Mouse (Mus musculus): ENCODE data around the gene 1700049E17Rik2. TPM values are rescaled to one million over a fixed set of nuclear protein-coding genes. Genes with fewer than 3 reads are reported as not detected.
"Not testable (repeated sequence)": the region's sequence is repeated elsewhere in the genome, so short reads cannot be mapped to it uniquely, and the experiment has no call there.

1700049E17Rik2 gene
- polyA plus RNA-seq (2012; rRNA removed) (not detected in 2 replicates), polyA plus RNA-seq (2014; fragmentation: Nextera tagmentation; extraction: Ambion mirVana) (not detected in 2 replicates)

- not testable (repeated sequence) for H3K27me3 ChIP-seq (ENCODE audit: control insufficient read depth, insufficient read depth, low read length); H3K9ac ChIP-seq (replicated peaks); H3K9me3 ChIP-seq (ENCODE audit: control insufficient read depth, low read length); DNase-seq (ENCODE audit: low read depth in 3 of 3, low spot score in 3 of 3); H3K4me1 ChIP-seq (replicated peaks; ENCODE audit: control insufficient read depth in 2 of 2, insufficient read depth in 2 of 2, low read length in 1 of 2); H3K36me3 ChIP-seq (replicated peaks; ENCODE audit: control insufficient read depth, insufficient read depth, low read depth); H3K4me2 ChIP-seq (ENCODE audit: low read depth); H3K4me3 ChIP-seq (ENCODE audit: insufficient read depth in 1 of 2, low read depth in 2 of 2, low read length in 2 of 2); ATAC-seq (ENCODE audit: insufficient read depth); H3K27ac ChIP-seq
- no CpG with 5 or more reads among the region's 1 CpGs for WGBS (ENCODE audit: insufficient replicate concordance)
Observed at GRCm38 (mm10) chr14:41572911-41573310, at the start of gene 1700049E17Rik2. Gene 1700049E17Rik2 (plus strand): TSS chr14:41573211.

- H3K4me3 ChIP-seq (ENCODE audit: insufficient read depth in 1 of 2, low read depth in 2 of 2, low read length in 2 of 2); H3K4me1 ChIP-seq (replicated peaks; ENCODE audit: control insufficient read depth in 2 of 2, insufficient read depth in 2 of 2, low read length in 1 of 2); DNase-seq (ENCODE audit: low read depth in 3 of 3, low spot score in 3 of 3); H3K9me3 ChIP-seq (ENCODE audit: control insufficient read depth, low read length); H3K9ac ChIP-seq (replicated peaks); H3K36me3 ChIP-seq (replicated peaks; ENCODE audit: control insufficient read depth, insufficient read depth, low read depth); H3K4me2 ChIP-seq (ENCODE audit: low read depth); ATAC-seq (ENCODE audit: insufficient read depth); H3K27me3 ChIP-seq (ENCODE audit: control insufficient read depth, insufficient read depth, low read length); H3K27ac ChIP-seq: not testable (repeated sequence)
- WGBS (ENCODE audit: insufficient replicate concordance), result 47% methylated on average over 1 of the region's 1 CpGs
Observed at GRCm38 (mm10) chr14:41524695-41525094, 48.3 kb upstream of the 1700049E17Rik2 start.

- H3K9ac ChIP-seq (replicated peaks); H3K27me3 ChIP-seq (ENCODE audit: control insufficient read depth, insufficient read depth, low read length); H3K36me3 ChIP-seq (replicated peaks; ENCODE audit: control insufficient read depth, insufficient read depth, low read depth); H3K4me1 ChIP-seq (replicated peaks; ENCODE audit: control insufficient read depth in 2 of 2, insufficient read depth in 2 of 2, low read length in 1 of 2); H3K4me2 ChIP-seq (ENCODE audit: low read depth); DNase-seq (ENCODE audit: low read depth in 3 of 3, low spot score in 3 of 3); H3K9me3 ChIP-seq (ENCODE audit: control insufficient read depth, low read length); H3K4me3 ChIP-seq (ENCODE audit: insufficient read depth in 1 of 2, low read depth in 2 of 2, low read length in 2 of 2); ATAC-seq (ENCODE audit: insufficient read depth); H3K27ac ChIP-seq: not testable (repeated sequence)
- WGBS (ENCODE audit: insufficient replicate concordance), result no CpG with 5 or more reads among the region's 2 CpGs
Observed at GRCm38 (mm10) chr14:41555483-41555882, 17.5 kb upstream of the 1700049E17Rik2 start, which contains the start of gene Gm7970. Gene Gm7970 (minus strand): TSS chr14:41555583.

GRCm38 (mm10) chr14:41586346-41586745 lies 13.3 kb downstream of the 1700049E17Rik2 start:
- H3K4me3 ChIP-seq (ENCODE audit: insufficient read depth in 1 of 2, low read depth in 2 of 2, low read length in 2 of 2); ATAC-seq (ENCODE audit: insufficient read depth); H3K9me3 ChIP-seq (ENCODE audit: control insufficient read depth, low read length); H3K27ac ChIP-seq; H3K9ac ChIP-seq (replicated peaks); H3K4me2 ChIP-seq (ENCODE audit: low read depth); H3K27me3 ChIP-seq (ENCODE audit: control insufficient read depth, insufficient read depth, low read length); H3K4me1 ChIP-seq (replicated peaks; ENCODE audit: control insufficient read depth in 2 of 2, insufficient read depth in 2 of 2, low read length in 1 of 2); H3K36me3 ChIP-seq (replicated peaks; ENCODE audit: control insufficient read depth, insufficient read depth, low read depth); DNase-seq (ENCODE audit: low read depth in 3 of 3, low spot score in 3 of 3): not testable (repeated sequence)
- 41% methylated on average over 1 of the region's 1 CpGs for WGBS (ENCODE audit: insufficient replicate concordance)

- not testable (repeated sequence) for ATAC-seq (ENCODE audit: insufficient read depth); H3K27ac ChIP-seq; H3K27me3 ChIP-seq (ENCODE audit: control insufficient read depth, insufficient read depth, low read length); H3K4me3 ChIP-seq (ENCODE audit: insufficient read depth in 1 of 2, low read depth in 2 of 2, low read length in 2 of 2); DNase-seq (ENCODE audit: low read depth in 3 of 3, low spot score in 3 of 3); H3K36me3 ChIP-seq (replicated peaks; ENCODE audit: control insufficient read depth, insufficient read depth, low read depth); H3K9ac ChIP-seq (replicated peaks); H3K4me2 ChIP-seq (ENCODE audit: low read depth); H3K4me1 ChIP-seq (replicated peaks; ENCODE audit: control insufficient read depth in 2 of 2, insufficient read depth in 2 of 2, low read length in 1 of 2); H3K9me3 ChIP-seq (ENCODE audit: control insufficient read depth, low read length)
- 73% methylated on average over 15 of the region's 15 CpGs for WGBS (ENCODE audit: insufficient replicate concordance)
Observed at GRCm38 (mm10) chr14:41600935-41601334, 27.9 kb downstream of the 1700049E17Rik2 start.

- not testable (repeated sequence) for H3K9me3 ChIP-seq (ENCODE audit: control insufficient read depth, low read length); H3K27ac ChIP-seq; H3K4me1 ChIP-seq (replicated peaks; ENCODE audit: control insufficient read depth in 2 of 2, insufficient read depth in 2 of 2, low read length in 1 of 2); H3K9ac ChIP-seq (replicated peaks); DNase-seq (ENCODE audit: low read depth in 3 of 3, low spot score in 3 of 3); ATAC-seq (ENCODE audit: insufficient read depth); H3K36me3 ChIP-seq (replicated peaks; ENCODE audit: control insufficient read depth, insufficient read depth, low read depth); H3K4me2 ChIP-seq (ENCODE audit: low read depth); H3K4me3 ChIP-seq (ENCODE audit: insufficient read depth in 1 of 2, low read depth in 2 of 2, low read length in 2 of 2); H3K27me3 ChIP-seq (ENCODE audit: control insufficient read depth, insufficient read depth, low read length)
- 57% methylated on average over 1 of the region's 1 CpGs for WGBS (ENCODE audit: insufficient replicate concordance)
Observed at GRCm38 (mm10) chr14:41610690-41611089, 37.7 kb downstream of the 1700049E17Rik2 start.

- not testable (repeated sequence) for H3K27me3 ChIP-seq (ENCODE audit: control insufficient read depth, insufficient read depth, low read length); H3K9ac ChIP-seq (replicated peaks); DNase-seq (ENCODE audit: low read depth in 3 of 3, low spot score in 3 of 3); H3K4me3 ChIP-seq (ENCODE audit: insufficient read depth in 1 of 2, low read depth in 2 of 2, low read length in 2 of 2); H3K27ac ChIP-seq; H3K4me1 ChIP-seq (replicated peaks; ENCODE audit: control insufficient read depth in 2 of 2, insufficient read depth in 2 of 2, low read length in 1 of 2); H3K4me2 ChIP-seq (ENCODE audit: low read depth); H3K9me3 ChIP-seq (ENCODE audit: control insufficient read depth, low read length); H3K36me3 ChIP-seq (replicated peaks; ENCODE audit: control insufficient read depth, insufficient read depth, low read depth); ATAC-seq (ENCODE audit: insufficient read depth)
- WGBS (ENCODE audit: insufficient replicate concordance), result 76% methylated on average over 4 of the region's 5 CpGs
Observed at GRCm38 (mm10) chr14:41622535-41622934, 49.5 kb downstream of the 1700049E17Rik2 start.

GRCm38 (mm10) chr14:41624512-41624911 lies 51.5 kb downstream of the 1700049E17Rik2 start, which contains the start of gene Gm3072:
Gene Gm3072 (minus strand): TSS chr14:41624612.
- not testable (repeated sequence) for H3K27me3 ChIP-seq (ENCODE audit: control insufficient read depth, insufficient read depth, low read length); H3K4me2 ChIP-seq (ENCODE audit: low read depth); ATAC-seq (ENCODE audit: insufficient read depth); H3K4me3 ChIP-seq (ENCODE audit: insufficient read depth in 1 of 2, low read depth in 2 of 2, low read length in 2 of 2); DNase-seq (ENCODE audit: low read depth in 3 of 3, low spot score in 3 of 3); H3K36me3 ChIP-seq (replicated peaks; ENCODE audit: control insufficient read depth, insufficient read depth, low read depth); H3K27ac ChIP-seq; H3K9ac ChIP-seq (replicated peaks); H3K4me1 ChIP-seq (replicated peaks; ENCODE audit: control insufficient read depth in 2 of 2, insufficient read depth in 2 of 2, low read length in 1 of 2); H3K9me3 ChIP-seq (ENCODE audit: control insufficient read depth, low read length)
- WGBS (ENCODE audit: insufficient replicate concordance), result 61% methylated on average over 1 of the region's 2 CpGs
